Mouse (Mus musculus) kidney, postnatal 0 days (tissue): Measurements from ENCODE around the gene Gm20388. TPM values are rescaled to one million over a fixed set of nuclear protein-coding genes. Genes with fewer than 3 reads are reported as not detected.

ENCODE experiments used
- ATAC-seq: fragments of 200-750 bp; cut with Nextera tagmentation; replicated peaks from 2 replicates; pipeline ENCODE4 v1.8.0; 2017; ENCODE audit warnings: low read depth, moderate number of reproducible peaks, moderate TSS enrichment, moderate library complexity; ENCODE audit not compliant: low FRiP score
- DNase-seq: peaks from one replicate; pipeline ENCODE4 v3.0.0-alpha.2; 2016; ENCODE audit warnings: low spot score
- H3K27ac ChIP-seq: fragments of 300-500 bp; sonication (generic); 2 replicates; pipeline ENCODE4 v1.5.1; 2014; ENCODE audit warnings: mild to moderate bottlenecking
- H3K27me3 ChIP-seq: fragments of 300-500 bp; sonication (generic); 2 replicates; pipeline ENCODE4 v1.6.1; 2014; ENCODE audit warnings: low read length, mixed read lengths; ENCODE audit not compliant: insufficient read depth
- H3K36me3 ChIP-seq: fragments of 300-500 bp; sonication (generic); 2 replicates; pipeline ENCODE4 v1.6.1; 2014; ENCODE audit warnings: low read length, mixed read lengths; ENCODE audit not compliant: insufficient read depth
- H3K4me1 ChIP-seq: fragments of 300-500 bp; sonication (generic); replicated peaks from 2 replicates; pipeline ENCODE4 v1.6.1; 2014; ENCODE audit warnings: antibody characterized with exemption, low read length, mixed read lengths; ENCODE audit not compliant: insufficient read depth
- H3K4me2 ChIP-seq: fragments of 300-500 bp; sonication (generic); 2 replicates; pipeline ENCODE4 v1.6.1; 2014; ENCODE audit warnings: mild to moderate bottlenecking, low read length, moderate library complexity, mixed read lengths
- H3K4me3 ChIP-seq: fragments of 300-500 bp; sonication (generic); replicated peaks from 2 replicates; pipeline ENCODE4 v1.5.1; 2014; ENCODE audit warnings: low read depth, low read length
- H3K9ac ChIP-seq: fragments of 300-500 bp; sonication (generic); 2 replicates; pipeline ENCODE4 v1.6.1; 2014; ENCODE audit warnings: low read depth, low read length
- H3K9me3 ChIP-seq: fragments of 300-500 bp; sonication (generic); replicated peaks from 2 replicates; pipeline ENCODE4 v1.6.1; 2016; ENCODE audit warnings: low read length, inconsistent platforms, mixed read lengths
- CTCF ChIP-seq: IDR thresholded peaks from 2 replicates; pipeline ENCODE4 v1.5.1; 2016; ENCODE audit warnings: antibody characterized with exemption, low read depth, mild to moderate bottlenecking, moderate library complexity
- WGBS: fragments of 180-500 bp; shearing (Covaris S2); extraction: QIAGEN DNeasy Blood & Tissue Kit; methylation state at CpG from one replicate; pipeline ENCODE4 v1.1.7; 2014; 5-methylcytosine and 5-hydroxymethylcytosine counted together
- polyA plus RNA-seq: library from polyadenylated mRNA; unstranded; fragments of >200 nt; fragmentation: Nextera tagmentation; extraction: Ambion mirVana; gene quantifications from 2 replicates; pipeline ENCODE4 v1.2.1, GENCODE M21; 2015

The Gm20388 gene
- polyA plus RNA-seq, 1 experiment from 2014 or later: not detected

GRCm38 (mm10) chr8:120051908-120052307, 141.3 kb downstream of the Gm20388 start:
- no peak for DNase-seq
- H3K4me2 ChIP-seq: no peak overlapping the region
- no peaks in the 10 kb centered on the region for H3K9me3 ChIP-seq
- no peak for TF ChIP-seq CTCF
- H3K27ac ChIP-seq: no peak overlapping the region
- no peaks in the 10 kb centered on the region for H3K4me1 ChIP-seq
- no peaks in the 10 kb centered on the region for H3K27me3 ChIP-seq
- ATAC-seq: no peak
- no peak overlapping the region for H3K4me3 ChIP-seq
- H3K9ac ChIP-seq: no peak overlapping the region
- no peaks in the 10 kb centered on the region for H3K36me3 ChIP-seq
- 88% methylated on average over 4 of the region's 4 CpGs for WGBS

- 77% methylated on average over 8 of the region's 8 CpGs for WGBS
- Histone ChIP-seq H3K4me3 (no peak overlapping the region), H3K27ac (no peak overlapping the region), H3K4me1 (no peaks in the 10 kb centered on the region), H3K9me3 (no peaks in the 10 kb centered on the region), H3K36me3 (no peaks in the 10 kb centered on the region), H3K27me3 (no peaks in the 10 kb centered on the region), H3K9ac (no peak overlapping the region), H3K4me2 (no peak overlapping the region)
- TF ChIP-seq CTCF: no peak
- no peak for DNase-seq
- no peak for ATAC-seq
Measured at GRCm38 (mm10) chr8:120052318-120052717, 141.7 kb downstream of the Gm20388 start.

GRCm38 (mm10) chr8:120054833-120055232, 144.2 kb downstream of the Gm20388 start:
- H3K9ac ChIP-seq: no peak overlapping the region
- no peak overlapping the region for H3K4me2 ChIP-seq
- no peak for ATAC-seq
- WGBS: 95% methylated on average over 3 of the region's 3 CpGs
- H3K27me3 ChIP-seq: no peaks in the 10 kb centered on the region
- H3K9me3 ChIP-seq: no peaks in the 10 kb centered on the region
- H3K4me1 ChIP-seq: no peaks in the 10 kb centered on the region
- DNase-seq: no peak
- no peaks in the 10 kb centered on the region for H3K36me3 ChIP-seq
- no peak for TF ChIP-seq CTCF
- no peak overlapping the region for H3K4me3 ChIP-seq
- no peak overlapping the region for H3K27ac ChIP-seq

GRCm38 (mm10) chr8:120057078-120057477, 146.4 kb downstream of the Gm20388 start:
- ATAC-seq: no peak
- Histone ChIP-seq H3K27ac (no peak overlapping the region), H3K36me3 (no peaks in the 10 kb centered on the region), H3K4me2 (no peak overlapping the region), H3K27me3 (no peaks in the 10 kb centered on the region), H3K9ac (no peak overlapping the region), H3K4me3 (no peak overlapping the region), H3K9me3 (no peaks in the 10 kb centered on the region), H3K4me1 (no peaks in the 10 kb centered on the region)
- DNase-seq: no peak
- WGBS: 82% methylated on average over 2 of the region's 2 CpGs
- no peak for TF ChIP-seq CTCF

- Histone ChIP-seq H3K4me3 (no peak overlapping the region), H3K27me3 (no peaks in the 10 kb centered on the region), H3K4me1 (no peaks in the 10 kb centered on the region), H3K9ac (no peak overlapping the region), H3K27ac (no peak overlapping the region), H3K4me2 (no peak overlapping the region), H3K36me3 (no peaks in the 10 kb centered on the region), H3K9me3 (no peaks in the 10 kb centered on the region)
- ATAC-seq (no peak), DNase-seq (no peak)
- WGBS: 88% methylated on average over 14 of the region's 14 CpGs
- no peak for TF ChIP-seq CTCF
Measured at GRCm38 (mm10) chr8:120062742-120063141, 152.1 kb downstream of the Gm20388 start.

- 67% methylated on average over 3 of the region's 3 CpGs for WGBS
- no peaks in the 10 kb centered on the region for H3K9me3 ChIP-seq
- TF ChIP-seq CTCF: no peak
- no peak overlapping the region for H3K9ac ChIP-seq
- no peak overlapping the region for H3K4me2 ChIP-seq
- ATAC-seq: 0 out of 2 replicates have a peak, but pooled peaks have one; percentile 9
- no peaks in the 10 kb centered on the region for H3K36me3 ChIP-seq
- H3K4me3 ChIP-seq: no peak overlapping the region
- no peaks in the 10 kb centered on the region for H3K27me3 ChIP-seq
- peaks cover 3% of the 10 kb centered on the region; the same call in 1 of the 2 replicates for H3K4me1 ChIP-seq
- H3K27ac ChIP-seq: no peak overlapping the region
- peak; percentile 58 for DNase-seq
Measured at GRCm38 (mm10) chr8:120063326-120063725, 152.7 kb downstream of the Gm20388 start.

GRCm38 (mm10) chr8:120065611-120066010, 155.0 kb downstream of the Gm20388 start:
- H3K4me1 ChIP-seq: peaks cover 4% of the 10 kb centered on the region; the same call in 1 of the 2 replicates
- H3K9me3 ChIP-seq: no peaks in the 10 kb centered on the region
- 95% methylated on average over 8 of the region's 8 CpGs for WGBS
- H3K27ac ChIP-seq: no peak overlapping the region
- H3K36me3 ChIP-seq: no peaks in the 10 kb centered on the region
- H3K9ac ChIP-seq: no peak overlapping the region
- no peak overlapping the region for H3K4me3 ChIP-seq
- ATAC-seq (no peak), DNase-seq (no peak)
- TF ChIP-seq CTCF: no peak
- H3K27me3 ChIP-seq: no peaks in the 10 kb centered on the region
- no peak overlapping the region for H3K4me2 ChIP-seq
